Mouse (Mus musculus) hindbrain, embryonic 16.5 days (tissue): ENCODE data around the gene Faf1. TPM values are rescaled to one million over a fixed set of nuclear protein-coding genes. Genes with fewer than 3 reads are reported as not detected.

ENCODE experiments used
- ATAC-seq: fragments of 200-750 bp; cut with Nextera tagmentation; 2 replicates; pipeline ENCODE4 v1.8.0; 2017; ENCODE audit warnings: moderate TSS enrichment, moderate library complexity
- H3K27ac ChIP-seq: fragments of 300-500 bp; sonication (generic); 2 replicates; pipeline ENCODE4 v1.5.1; 2014; ENCODE audit warnings: low read depth, mild to moderate bottlenecking, control low read depth, low read length, moderate library complexity
- H3K27me3 ChIP-seq: fragments of 300-500 bp; sonication (generic); replicated peaks from 2 replicates; pipeline ENCODE4 v1.6.1; 2014; ENCODE audit warnings: low read length; ENCODE audit not compliant: control insufficient read depth, insufficient read depth
- H3K36me3 ChIP-seq: fragments of 300-500 bp; sonication (generic); 2 replicates; pipeline ENCODE4 v1.6.1; 2014; ENCODE audit warnings: mild to moderate bottlenecking, low read length, moderate library complexity, mixed read lengths; ENCODE audit not compliant: control insufficient read depth, insufficient read depth
- H3K4me1 ChIP-seq: fragments of 300-500 bp; sonication (generic); 2 replicates; pipeline ENCODE4 v1.6.1; 2014; ENCODE audit warnings: low read depth, low read length; ENCODE audit not compliant: control insufficient read depth, insufficient read depth
- H3K4me2 ChIP-seq: fragments of 300-500 bp; sonication (generic); 2 replicates; pipeline ENCODE4 v1.6.1; 2014; ENCODE audit warnings: mild to moderate bottlenecking, low read length, control low read depth, moderate library complexity
- H3K4me3 ChIP-seq: fragments of 300-500 bp; sonication (generic); 2 replicates; pipeline ENCODE4 v1.5.1; 2014; ENCODE audit warnings: mild to moderate bottlenecking, low read length, control low read depth, moderate library complexity
- H3K9ac ChIP-seq: fragments of 300-500 bp; sonication (generic); 2 replicates; pipeline ENCODE4 v1.6.1; 2014; ENCODE audit warnings: low read depth, mild to moderate bottlenecking, control low read depth, low read length, moderate library complexity
- H3K9me3 ChIP-seq: fragments of 300-500 bp; sonication (generic); 2 replicates; pipeline ENCODE4 v1.6.1; 2014; ENCODE audit warnings: mild to moderate bottlenecking, low read length, moderate library complexity; ENCODE audit not compliant: control insufficient read depth
- WGBS: fragments of 180-500 bp; shearing (Covaris S2); extraction: QIAGEN DNeasy Blood & Tissue Kit; methylation state at CpG from one replicate; pipeline ENCODE4 v1.1.7; 2014; 5-methylcytosine and 5-hydroxymethylcytosine counted together
- polyA plus RNA-seq: library from polyadenylated mRNA; unstranded; fragments of >200 nt; fragmentation: Nextera tagmentation; extraction: Ambion mirVana; gene quantifications from 2 replicates; pipeline ENCODE4 v1.2.1, GENCODE M21; 2015

Faf1 gene
- polyA plus RNA-seq, 1 experiment from 2014 or later = 25.0 TPM

DNA sequence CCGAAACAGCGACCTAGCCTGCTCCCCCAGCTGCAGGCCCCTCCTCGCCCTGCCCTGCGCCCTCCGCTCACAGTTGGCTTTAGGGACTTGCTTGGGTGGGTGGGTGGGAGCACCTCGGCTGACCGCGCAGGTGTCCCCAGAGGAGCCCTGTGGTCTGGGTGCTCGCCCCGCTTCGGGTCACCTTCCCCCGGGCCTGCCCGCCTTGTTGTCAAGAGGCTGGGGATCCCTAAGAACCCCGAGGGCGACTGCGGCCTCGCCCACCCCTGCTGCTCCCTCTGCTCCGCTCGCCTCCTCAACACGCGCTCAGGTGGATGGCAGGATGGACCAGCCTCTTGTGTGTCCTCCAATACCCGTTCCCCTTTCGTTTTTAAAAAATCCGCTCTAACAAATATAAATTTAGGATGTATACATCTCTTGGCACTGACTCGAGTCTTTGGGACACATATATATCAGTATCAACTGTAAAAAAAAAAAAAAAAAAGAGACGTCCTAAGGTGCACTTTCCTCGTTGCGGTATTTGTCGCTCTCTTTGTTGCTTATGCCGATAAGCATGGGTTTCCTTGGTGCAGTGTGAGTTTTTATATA, 306.4 kb downstream of the Faf1 start:
- Histone ChIP-seq H3K27me3 (peaks cover 62% of the 10 kb centered on the region), H3K4me2 (peak overlapping the region; percentile 56), H3K36me3 (no peaks in the 10 kb centered on the region), H3K4me3 (peak overlapping the region; percentile 32), H3K9ac (peak overlapping the region; percentile 47), H3K9me3 (no peaks in the 10 kb centered on the region), H3K4me1 (peaks cover 17% of the 10 kb centered on the region), H3K27ac (no peak overlapping the region)
- WGBS = 4% methylated on average over 29 of the region's 30 CpGs
- ATAC-seq = no peak

DNA sequence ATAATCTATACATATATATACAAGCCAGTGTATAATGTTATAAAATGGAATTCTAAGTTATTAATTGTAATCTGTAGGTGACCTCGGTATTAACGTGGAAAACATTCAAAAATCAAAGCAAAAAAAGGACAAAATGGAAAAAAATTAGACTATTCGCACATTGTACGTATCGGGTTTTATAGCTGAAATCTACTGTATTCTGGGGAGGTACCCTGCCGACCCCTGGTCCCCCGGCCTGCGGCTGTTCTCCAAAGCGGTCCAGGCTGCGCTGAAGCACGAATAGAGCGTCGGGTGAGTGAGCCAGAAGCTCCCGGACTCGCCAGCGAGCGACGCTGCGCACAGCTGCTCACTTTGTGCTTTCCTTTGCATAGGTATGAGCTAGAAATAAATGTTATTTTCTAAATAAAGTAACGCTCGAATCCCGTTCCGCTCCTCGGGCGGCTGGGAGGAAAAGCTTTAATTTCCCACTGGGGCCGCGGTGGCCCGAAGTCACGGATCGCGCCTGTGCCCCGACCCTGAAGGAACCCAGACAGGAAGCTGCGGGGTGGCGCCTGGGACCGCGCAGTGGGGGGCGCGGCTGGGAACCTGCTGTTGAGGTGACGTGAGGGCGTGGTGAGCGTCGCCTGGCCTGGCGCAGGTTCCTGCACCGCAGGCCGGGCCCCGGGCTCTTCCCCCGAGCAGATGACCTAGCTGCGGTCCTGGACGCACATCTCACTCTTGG, 307.1 kb downstream of the Faf1 start:
- Histone ChIP-seq H3K9ac (no peak overlapping the region), H3K9me3 (no peaks in the 10 kb centered on the region), H3K36me3 (no peaks in the 10 kb centered on the region), H3K4me3 (0 out of 2 replicates have a peak overlapping the region, but pooled peaks have one; percentile 11), H3K27me3 (peaks cover 59% of the 10 kb centered on the region), H3K4me2 (no peak overlapping the region), H3K4me1 (peaks cover 11% of the 10 kb centered on the region; the same call in 1 of the 2 replicates), H3K27ac (no peak overlapping the region)
- ATAC-seq = no peak
- WGBS = 2% methylated on average over 48 of the region's 49 CpGs

DNA sequence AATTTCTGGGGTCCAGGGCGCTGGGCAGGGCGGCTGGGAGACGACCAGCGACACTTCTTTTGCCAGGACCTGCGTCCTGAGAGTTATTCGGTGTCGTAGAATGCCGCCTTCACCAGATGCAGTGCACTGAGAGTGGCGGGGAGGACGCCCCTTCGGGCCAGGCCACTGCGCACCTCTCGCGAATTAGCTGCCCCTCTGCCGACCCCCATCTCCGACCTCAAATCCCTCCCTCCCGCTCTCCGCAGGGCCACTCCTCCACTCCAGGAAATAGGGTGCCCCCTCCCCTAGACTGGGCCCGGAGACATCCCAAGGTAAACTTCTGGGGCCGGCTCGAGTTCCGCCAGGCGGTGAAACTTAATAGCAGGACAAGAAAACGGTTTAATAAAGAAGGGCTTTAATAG, 307.6 kb downstream of the Faf1 start:
- peaks cover 11% of the 10 kb centered on the region; the same call in 1 of the 2 replicates for H3K4me1 ChIP-seq
- H3K9ac ChIP-seq = no peak overlapping the region
- peaks cover 58% of the 10 kb centered on the region for H3K27me3 ChIP-seq
- H3K36me3 ChIP-seq = no peaks in the 10 kb centered on the region
- no peaks in the 10 kb centered on the region for H3K9me3 ChIP-seq
- WGBS = under 1% methylated on average over 24 of the region's 24 CpGs
- H3K4me3 ChIP-seq = no peak overlapping the region
- H3K27ac ChIP-seq = no peak overlapping the region
- no peak for ATAC-seq
- H3K4me2 ChIP-seq = no peak overlapping the region

DNA sequence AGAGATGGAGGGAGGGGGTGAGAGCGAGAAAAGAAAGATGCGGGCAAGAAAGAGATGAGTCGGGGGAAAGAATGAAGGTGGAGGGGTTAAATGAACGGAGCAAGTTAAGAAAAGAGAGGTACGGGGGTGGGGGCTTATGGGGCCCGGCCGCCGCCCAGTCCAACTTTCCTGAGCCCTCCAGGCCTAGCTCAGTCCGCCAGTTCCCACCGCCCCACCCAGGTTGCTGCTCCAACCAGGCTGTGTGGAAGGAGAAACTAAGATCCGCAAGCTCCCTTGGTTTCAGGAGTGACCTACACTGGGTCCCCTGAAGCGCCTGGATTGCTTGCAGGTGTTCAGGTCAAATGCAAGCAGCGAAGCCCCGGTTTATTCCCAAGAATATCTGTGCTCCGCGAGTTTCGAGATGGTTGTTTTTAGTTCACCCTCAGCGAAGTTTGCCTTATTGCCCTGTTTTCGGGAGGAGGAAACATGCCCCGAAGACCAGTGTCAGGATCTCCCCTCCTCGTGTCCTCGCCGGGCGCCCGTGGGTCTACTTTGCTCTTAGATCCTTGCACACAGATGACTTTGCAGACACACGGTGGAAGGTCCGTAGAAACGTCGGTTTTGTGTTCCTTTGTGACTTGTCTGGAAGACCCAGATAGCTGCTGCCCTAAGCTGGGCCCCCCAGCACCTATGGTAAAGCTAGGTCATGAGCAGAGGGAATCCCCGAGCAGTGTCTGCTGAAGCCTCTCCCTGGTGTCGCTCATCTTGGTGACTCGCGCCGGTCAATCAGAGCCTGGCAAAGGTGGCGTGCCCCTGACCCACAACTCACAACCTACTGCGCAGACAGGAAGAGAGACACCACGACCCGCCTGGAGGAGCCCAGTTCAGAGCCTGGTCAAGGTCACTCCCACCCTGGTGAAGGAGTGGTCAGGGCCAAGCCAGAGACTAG, 308.4 kb downstream of the Faf1 start:
- H3K9ac ChIP-seq = no peak overlapping the region
- peaks cover 9% of the 10 kb centered on the region; the same call in 1 of the 2 replicates for H3K4me1 ChIP-seq
- no peaks in the 10 kb centered on the region for H3K36me3 ChIP-seq
- ATAC-seq = no peak
- 2% methylated on average over 38 of the region's 38 CpGs for WGBS
- no peaks in the 10 kb centered on the region for H3K9me3 ChIP-seq
- H3K4me2 ChIP-seq = no peak overlapping the region
- H3K27me3 ChIP-seq = peaks cover 62% of the 10 kb centered on the region
- H3K27ac ChIP-seq = no peak overlapping the region
- no peak overlapping the region for H3K4me3 ChIP-seq

DNA sequence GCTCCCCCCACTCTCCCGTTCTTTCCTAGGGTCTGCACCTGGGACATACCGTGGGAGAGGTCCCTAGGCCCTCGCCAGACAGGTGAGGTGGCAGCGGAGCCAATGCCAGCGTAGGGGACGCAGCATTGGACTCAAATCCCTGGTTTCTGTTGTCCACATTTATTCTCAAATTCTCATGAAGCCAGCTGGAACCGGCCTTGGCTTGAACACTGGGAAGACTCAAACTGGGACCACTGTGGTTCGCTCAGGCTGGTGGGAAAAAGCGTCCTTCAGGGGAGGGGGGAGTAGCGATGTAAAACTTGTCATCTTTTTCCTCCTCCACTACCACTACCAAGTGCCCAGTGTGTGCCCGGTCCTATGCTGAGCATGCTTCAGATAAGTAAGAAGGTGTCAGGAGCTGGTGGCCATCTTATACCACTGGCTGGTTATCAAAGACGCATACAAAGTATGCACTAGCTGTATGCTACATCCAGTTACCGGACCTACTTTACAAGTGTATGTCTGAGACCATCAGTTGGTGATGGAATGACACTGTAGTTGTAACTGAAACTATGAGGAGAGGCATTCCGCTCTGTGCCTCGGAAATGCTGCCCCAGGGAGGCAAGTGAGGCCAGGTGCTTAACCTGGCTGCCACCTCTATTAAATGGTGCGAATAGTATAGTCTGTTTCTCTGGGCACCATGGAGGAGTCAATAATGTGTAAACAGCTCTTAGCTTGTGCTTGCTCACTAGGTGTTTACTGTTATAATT, 309.2 kb downstream of the Faf1 start:
- Histone ChIP-seq H3K4me1 (peaks cover 6% of the 10 kb centered on the region; the same call in 1 of the 2 replicates), H3K4me3 (no peak overlapping the region), H3K4me2 (no peak overlapping the region), H3K9ac (no peak overlapping the region), H3K9me3 (no peaks in the 10 kb centered on the region), H3K27me3 (peaks cover 58% of the 10 kb centered on the region), H3K27ac (no peak overlapping the region), H3K36me3 (no peaks in the 10 kb centered on the region)
- ATAC-seq = 0 out of 2 replicates have a peak, but pooled peaks have one; percentile 5
- 4% methylated on average over 16 of the region's 16 CpGs for WGBS

DNA sequence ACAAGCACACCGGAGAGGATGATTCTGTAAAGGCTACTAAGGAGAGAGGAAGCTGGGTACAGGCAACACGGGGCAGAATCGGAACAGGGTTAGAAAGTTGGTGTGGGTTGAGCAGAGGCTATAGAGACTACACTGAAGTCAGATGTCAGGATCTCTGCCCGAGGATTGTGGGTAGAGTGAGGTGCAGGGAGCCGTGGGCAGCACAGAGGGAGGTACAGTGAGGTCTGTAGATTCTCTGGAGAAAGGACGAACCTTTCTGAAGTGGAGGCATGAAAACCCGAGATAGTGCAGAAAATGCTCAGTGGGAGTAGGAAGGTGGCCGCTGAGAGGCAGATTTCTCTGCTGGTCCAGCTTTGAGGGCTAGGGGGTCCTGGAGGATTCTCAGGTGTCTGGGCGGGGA, 309.9 kb downstream of the Faf1 start:
- no peak for ATAC-seq
- 3% methylated on average over 9 of the region's 9 CpGs for WGBS
- H3K4me1 ChIP-seq = peaks cover 6% of the 10 kb centered on the region; the same call in 1 of the 2 replicates
- no peaks in the 10 kb centered on the region for H3K36me3 ChIP-seq
- no peak overlapping the region for H3K4me2 ChIP-seq
- H3K27ac ChIP-seq = no peak overlapping the region
- no peak overlapping the region for H3K4me3 ChIP-seq
- H3K9me3 ChIP-seq = no peaks in the 10 kb centered on the region
- H3K27me3 ChIP-seq = peaks cover 56% of the 10 kb centered on the region
- H3K9ac ChIP-seq = no peak overlapping the region

DNA sequence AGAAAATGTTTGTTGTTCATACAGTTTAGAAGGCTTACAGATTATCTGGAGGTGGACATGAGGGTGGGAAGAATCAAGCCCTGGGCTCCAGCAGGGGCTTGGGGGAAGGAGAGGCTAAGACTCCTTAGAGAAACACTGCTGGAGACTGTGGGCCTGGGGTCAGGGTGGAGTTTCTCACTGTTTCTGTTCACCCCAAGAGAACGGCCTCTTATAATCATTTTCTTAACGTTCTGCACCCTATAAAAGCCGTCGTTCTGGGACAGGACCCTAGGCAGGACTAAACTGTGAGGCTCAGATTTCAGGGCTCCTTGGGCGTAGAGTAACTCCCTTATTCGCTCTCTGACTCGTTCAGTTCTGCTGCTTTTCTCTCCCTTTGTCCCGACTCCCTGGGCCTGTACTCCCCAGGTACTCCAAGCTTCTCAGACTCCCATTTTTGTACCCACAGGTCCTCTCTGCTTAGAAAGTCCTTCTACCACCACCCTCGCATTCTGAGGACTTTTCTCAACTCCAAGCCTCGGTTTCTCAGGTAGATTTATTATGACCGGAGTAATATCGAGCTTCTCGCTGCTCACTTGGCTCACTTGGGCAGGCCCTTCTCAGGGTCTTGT, 310.5 kb downstream of the Faf1 start:
- Histone ChIP-seq H3K9me3 (no peaks in the 10 kb centered on the region), H3K36me3 (no peaks in the 10 kb centered on the region), H3K4me3 (no peak overlapping the region), H3K4me1 (peaks cover 6% of the 10 kb centered on the region; the same call in 1 of the 2 replicates), H3K4me2 (no peak overlapping the region), H3K27ac (no peak overlapping the region), H3K9ac (no peak overlapping the region), H3K27me3 (peaks cover 55% of the 10 kb centered on the region)
- 3% methylated on average over 13 of the region's 13 CpGs for WGBS
- ATAC-seq = no peak

DNA sequence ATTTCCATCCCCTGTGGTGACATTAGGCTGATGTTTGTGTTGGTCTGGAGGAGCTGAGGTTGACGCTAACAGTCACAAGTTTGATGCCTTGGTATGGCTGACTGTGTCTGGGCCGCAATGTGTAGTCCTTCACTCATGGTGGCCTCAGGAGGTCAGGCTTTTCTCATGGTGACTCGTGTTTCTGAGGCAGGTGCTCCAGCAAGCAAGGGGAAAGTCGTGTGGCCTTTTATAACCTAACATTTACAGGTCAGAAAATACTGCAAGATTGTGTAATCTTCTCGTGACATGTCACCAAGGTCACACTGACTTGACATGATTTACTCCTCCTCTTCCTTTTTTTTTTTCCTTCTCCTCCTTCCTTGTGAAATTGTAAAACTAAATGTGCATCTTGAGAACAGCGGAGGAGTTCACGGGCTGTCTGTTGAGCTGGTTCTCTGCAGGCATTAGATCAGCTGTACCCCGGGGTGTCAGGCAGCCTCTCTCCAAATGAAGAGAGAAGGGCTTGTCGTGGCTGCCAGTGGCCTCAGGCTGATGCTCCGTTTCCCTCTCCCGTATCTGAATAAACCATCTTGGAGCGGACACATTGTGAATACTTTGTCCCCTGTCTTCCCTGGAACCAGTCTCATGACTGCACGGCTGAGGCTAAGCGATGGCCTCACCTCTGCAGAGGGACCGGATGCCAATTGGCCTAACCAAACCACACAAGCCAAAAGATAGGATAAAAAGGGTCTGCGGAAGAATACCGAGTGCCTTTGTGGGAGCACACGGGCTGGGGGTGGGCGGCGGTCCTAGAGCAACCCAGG, 311.4 kb downstream of the Faf1 start:
- no peak overlapping the region for H3K9ac ChIP-seq
- H3K27ac ChIP-seq = no peak overlapping the region
- H3K4me2 ChIP-seq = no peak overlapping the region
- ATAC-seq = no peak
- no peaks in the 10 kb centered on the region for H3K36me3 ChIP-seq
- no peak overlapping the region for H3K4me3 ChIP-seq
- H3K27me3 ChIP-seq = peaks cover 49% of the 10 kb centered on the region
- 4% methylated on average over 20 of the region's 20 CpGs for WGBS
- no peaks in the 10 kb centered on the region for H3K9me3 ChIP-seq
- H3K4me1 ChIP-seq = no peaks in the 10 kb centered on the region
